Mouse (Mus musculus): ENCODE measurements around the gene Bloc1s5.

Bloc1s5 gene

DNA sequence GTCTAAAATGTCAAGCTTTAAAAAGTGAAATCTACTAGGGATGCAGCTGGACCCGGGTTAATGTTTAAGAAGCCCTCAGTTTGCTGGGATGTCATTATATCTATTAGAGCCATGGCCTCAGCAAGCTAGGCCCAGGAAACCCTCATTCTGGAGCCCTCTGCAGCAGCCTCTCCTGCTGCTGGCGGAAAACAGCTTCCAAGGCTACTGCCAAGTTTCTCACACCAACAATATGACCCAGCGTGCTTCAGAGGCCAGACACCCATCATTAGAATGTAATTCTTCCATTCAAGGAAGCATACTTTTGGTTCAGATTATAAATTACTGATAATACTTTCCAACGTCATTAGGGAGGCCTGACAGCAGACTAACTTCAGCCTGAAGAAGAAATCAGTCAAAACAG, 18.0 kb downstream of the Bloc1s5 start:
- DNase-seq = no peak

DNA sequence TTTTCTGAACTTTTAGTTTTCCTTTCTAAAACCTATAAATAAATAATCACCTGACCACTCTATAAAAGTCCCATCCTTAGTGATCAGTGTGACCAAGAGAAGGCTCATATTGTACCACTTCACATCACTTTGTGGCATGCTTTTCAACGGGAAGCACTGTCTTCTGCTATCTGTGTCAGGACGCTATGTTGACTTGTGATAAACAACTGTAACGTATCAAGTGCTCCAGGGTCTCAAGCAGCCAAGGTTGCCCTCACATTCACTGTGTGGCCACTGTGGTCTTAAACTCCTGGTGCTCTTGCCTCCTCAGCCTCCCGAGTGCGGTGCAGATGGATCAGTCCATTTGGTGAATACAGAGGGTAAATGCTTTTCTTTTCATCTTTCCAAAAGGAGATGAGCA, 19.3 kb downstream of the Bloc1s5 start:
- no peak for DNase-seq

DNA sequence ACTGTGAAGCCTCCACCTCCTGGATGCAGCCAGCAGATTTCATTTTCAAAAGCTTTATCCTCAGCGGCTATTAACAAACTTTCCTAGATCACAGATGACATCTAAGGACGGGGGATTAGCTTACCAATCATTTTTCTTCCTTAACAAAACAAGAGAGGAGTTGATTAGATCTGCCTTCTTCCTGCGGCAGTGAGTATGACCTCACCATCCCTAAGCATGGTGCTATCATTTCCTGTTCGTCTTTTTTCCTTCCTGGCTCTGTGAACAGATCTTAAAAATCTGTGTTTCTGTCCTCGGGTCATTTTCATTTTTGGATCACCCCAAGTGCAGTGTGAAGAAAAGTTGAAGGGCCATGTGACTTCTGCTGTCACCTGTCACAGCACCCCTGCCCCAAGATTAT, 20.6 kb downstream of the Bloc1s5 start:
- no peak for DNase-seq

DNA sequence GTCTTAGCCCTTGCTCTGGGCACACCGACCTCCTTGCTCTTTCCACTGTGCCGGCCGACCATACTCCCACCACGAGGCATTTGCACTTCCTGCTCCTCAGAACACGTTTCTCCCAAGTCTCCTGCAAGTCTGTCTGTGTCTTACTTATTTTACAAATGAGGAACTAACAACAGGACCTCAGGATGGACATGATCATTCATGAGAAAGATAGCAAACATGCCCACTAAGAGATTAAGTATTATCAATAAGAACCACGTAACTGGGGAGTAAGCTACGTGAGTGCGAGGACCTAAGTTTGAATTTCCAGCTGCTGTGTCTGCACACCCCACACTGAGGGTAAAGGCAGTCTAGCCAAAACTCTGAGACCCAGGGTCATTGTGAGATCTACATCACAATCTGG, 21.3 kb downstream of the Bloc1s5 start:
- DNase-seq = no peak

DNA sequence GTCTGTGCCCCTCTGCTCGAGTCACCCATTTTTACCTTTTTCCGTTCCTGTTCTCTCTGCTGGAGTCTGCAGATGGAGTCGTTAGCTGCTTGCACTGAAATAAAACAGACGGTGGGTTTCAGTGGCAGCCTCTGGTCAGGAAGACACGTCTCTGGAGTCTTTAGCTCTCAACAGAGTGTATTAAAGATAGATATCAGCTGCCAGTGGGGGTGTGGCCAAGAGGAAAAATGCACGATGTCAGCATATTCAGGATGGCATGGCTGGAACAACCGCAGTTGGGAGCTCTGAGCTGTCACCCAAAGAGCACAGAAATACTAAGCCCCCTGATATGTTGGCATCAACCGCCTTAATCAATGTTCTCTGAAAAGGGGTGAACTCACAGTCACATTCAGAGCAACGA, 22.3 kb downstream of the Bloc1s5 start:
- DNase-seq = no peak

DNA sequence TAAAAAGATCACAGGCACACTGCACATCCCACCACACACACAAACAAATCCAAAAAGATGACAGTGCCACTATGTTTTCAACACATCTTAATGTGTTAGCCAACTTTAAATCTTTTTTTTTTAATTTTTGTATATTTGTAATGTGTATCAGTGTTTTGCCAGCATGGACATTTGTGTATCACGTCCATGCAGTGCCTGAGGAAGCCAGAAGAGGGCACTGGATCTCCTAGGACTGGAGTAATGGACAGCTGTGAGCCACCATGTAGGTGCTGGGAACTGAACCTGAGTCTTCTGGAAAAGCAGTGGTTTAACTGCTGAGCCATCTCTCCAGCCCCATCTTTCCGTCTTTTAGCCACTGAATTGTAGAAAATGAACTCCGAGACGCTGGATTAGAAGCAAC, 22.7 kb downstream of the Bloc1s5 start:
- DNase-seq = no peak

DNA sequence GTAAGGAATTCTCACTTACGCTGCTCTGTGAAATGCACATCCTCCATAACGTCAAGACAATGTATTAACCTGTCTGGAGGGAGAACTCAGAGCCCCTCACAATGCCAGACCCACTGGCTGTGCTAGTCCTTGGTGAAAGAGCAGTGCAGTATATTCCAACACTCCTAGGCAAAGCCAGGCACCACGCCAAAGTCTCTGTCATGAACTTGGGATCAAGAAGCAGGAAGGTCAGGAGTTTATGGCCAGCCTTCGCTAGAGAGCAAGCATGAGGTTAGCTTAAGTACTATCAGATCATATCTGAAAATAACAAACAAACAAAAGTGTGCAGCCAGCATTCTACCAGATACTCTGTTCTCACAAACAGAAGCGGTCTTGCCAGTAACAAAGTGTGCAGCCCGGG, 24.6 kb downstream of the Bloc1s5 start:
- DNase-seq = no peak

DNA sequence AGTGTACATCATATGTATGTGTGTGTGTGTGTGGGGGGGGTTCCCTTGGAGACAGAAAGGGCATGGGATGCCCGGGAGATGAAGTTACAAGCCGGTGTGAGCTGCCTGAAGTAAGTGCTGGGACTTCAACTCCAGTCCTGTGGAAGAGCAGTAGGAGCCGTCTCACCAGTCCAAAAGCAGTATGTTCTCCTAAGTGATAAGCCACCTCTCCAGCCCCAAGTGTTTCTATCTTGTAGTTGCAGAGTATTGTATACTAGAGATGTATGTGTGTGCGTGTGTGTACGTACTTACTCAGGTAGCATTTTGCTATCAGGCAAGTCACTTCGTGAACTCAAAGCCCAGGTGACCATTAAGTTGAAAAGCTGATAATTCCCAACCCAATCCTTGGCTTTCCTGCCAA, 27.8 kb downstream of the Bloc1s5 start:
- no peak for DNase-seq

DNA sequence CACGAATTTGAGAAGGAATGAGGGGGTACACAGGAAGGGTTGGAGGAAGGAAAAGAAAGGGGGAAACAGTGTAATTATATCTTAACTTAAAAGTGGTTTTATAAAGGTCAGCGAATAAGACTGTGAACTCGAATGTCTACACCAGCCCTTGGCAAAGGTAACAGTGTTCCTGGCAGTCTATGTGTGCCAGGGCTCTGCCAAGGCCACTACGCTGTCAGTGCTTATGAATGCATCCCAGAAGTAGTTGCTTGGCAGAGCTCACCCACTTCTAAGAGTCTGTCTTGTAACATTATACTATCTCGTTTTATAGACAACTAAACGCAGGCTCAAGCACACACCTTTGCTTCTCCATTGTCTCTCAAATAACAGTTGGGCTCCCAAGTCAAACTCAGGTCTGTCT, 29.6 kb downstream of the Bloc1s5 start:
- DNase-seq = no peak

DNA sequence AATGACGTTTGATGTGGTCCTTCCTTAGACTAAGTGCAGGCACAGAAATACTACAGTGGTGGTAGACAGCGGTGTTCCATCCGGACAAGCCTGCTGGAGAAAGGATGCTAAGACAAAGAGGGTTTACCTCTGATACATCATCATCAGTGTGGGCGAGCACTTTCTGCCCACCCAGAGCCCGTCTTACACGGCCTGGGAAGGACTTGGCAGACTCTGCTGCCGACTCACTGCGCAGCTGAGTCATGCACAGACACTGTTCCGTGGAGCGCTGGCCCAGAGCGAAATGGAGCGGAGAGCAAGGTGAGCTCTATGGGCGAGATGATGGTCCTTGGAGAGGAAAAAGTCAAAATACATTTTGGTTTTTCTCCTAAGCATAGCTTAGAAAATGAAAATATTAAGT, 31.9 kb downstream of the Bloc1s5 start:
- no peak for DNase-seq

DNA sequence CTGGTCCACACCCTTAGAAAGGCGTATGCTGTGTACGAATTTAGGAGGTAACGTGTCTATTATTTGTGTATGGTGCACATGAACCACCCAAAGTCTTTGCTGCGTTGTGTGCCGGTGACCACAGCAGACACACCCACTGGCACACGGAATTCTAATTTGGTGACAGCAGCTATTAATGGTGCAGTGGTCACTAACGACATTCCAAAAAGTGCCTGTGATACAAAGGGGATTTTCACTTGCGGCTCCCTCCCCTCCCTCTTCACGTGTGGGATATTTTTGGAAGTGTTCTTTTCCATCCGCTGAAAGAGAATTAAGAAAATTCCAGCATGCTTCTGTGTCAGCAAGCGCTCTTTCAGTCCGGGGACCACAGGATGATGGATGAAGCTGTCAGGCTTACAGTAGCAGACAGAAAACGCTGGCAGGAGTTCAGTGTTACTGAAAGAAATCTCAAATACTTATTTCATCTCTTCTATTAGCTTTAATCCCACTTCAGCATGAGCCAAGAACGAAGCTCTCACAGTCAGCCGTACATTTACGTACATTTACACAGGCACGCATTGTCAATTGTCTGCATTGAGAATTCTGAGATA, 32.6 kb downstream of the Bloc1s5 start:
- no peak for DNase-seq

DNA sequence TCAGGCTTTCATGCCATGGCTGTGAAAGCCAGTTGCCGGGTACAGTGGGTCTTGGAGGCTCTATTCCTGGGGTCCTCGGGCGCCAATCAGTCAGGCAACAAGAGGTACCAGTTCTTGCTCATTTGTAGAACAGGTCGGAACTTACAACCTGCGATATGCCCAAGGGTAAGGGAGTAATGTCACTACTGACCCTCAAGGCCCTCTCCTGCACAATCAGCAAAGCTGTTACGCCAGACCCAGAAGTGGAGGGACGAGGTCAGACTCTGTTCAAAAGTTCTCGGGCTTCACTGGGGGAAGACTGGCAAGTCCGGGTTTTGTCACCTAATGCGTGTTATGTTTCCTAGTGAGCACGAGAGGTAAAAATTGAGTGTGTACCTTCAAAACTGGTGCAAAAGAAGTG, 34.1 kb downstream of the Bloc1s5 start:
- no peak for DNase-seq

DNA sequence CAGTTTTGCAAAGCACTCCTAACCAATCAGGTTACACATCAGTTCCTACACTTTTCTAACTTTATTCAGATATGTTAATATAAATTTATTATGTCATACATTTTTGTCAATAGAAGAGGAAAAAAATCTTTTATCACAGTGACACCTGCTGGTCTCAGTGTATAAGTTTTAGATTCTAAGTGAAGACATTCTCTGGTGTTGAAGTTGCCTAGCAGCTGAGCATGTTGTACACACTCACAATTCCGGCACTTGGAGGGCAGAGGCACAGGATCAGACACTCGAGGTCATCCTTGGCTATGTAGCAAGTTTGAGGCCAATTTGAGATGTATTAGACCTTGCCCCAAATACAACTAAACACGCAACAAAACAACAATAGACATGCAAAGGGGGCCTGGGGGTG, 37.8 kb downstream of the Bloc1s5 start:
- no peak for DNase-seq

DNA sequence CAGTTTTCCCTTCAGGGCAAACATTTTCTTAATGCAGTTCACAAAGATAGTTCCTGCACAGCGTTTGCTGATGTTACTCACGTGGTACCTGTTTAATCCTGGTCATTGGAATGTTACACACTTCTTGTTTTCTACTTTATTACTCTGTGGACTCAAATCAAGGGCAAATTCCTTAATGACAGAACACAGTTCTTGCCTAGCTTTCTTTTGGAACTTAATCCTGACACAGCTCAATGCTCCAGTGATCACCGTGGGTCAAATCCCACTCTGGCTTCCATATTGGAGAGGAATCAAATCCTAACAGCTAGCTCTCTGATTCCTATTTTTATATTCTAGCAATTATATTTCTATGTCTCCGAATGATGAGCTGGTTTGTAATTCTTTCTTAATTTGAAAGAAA, 38.4 kb downstream of the Bloc1s5 start:
- DNase-seq = no peak

DNA sequence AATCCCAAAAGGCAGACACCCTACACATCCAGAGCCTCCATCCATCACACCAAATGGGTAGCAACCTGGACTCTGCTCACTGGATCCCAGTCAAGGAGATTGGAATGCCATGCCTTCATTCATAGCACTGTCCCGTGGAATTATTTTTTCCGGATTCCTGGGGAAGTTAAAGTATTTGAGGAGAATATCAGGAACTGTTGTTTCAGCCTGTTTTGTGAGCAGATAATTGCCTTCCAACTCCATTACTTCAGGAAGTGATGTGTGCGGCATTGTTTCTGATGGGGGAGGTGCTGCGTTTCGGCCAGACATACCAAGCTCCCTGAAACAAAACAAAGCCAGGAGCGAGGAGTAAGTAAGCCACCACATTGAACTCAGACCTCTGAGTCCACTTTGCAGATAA, 41.8 kb downstream of the Bloc1s5 start:
- no peak for DNase-seq

DNA sequence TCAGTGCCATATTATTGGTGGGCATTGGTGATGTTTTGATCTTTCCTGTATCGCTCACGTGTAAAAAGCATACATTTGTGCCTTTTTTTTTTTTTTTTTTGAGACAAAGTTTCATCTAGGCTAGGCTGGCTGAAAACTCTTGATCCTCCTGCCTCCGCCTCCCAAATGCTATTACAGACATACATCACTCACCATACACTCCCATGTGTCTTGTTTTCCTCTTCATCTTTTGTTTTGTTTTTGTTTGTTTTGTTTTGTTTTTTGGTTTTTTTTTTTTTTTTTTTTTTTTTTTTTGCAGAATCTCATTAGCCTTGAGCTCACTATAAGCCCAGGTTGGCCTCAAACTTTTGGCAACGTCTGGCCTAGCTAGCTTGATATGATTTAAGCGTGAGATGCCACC, 47.6 kb downstream of the Bloc1s5 start:
- DNase-seq = no peak

DNA sequence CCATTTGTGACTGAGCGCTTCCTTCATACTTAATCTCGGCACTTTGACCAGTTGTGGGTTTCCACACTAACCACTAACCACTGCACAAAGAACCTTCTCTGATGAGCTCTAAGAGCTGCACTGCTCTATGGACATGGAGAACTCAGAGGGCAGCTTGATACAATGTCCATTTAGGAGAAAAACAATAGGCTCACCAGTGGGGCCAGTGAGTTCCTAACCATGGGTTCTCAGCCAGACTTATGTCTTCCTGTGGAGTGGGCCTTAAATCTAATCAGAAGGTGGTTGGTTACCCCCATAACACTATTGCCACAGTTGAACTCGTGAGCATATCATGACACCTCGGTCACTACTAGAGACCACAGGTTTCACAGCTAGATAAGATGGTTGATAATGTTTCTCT, 48.5 kb downstream of the Bloc1s5 start:
- no peak for DNase-seq

DNA sequence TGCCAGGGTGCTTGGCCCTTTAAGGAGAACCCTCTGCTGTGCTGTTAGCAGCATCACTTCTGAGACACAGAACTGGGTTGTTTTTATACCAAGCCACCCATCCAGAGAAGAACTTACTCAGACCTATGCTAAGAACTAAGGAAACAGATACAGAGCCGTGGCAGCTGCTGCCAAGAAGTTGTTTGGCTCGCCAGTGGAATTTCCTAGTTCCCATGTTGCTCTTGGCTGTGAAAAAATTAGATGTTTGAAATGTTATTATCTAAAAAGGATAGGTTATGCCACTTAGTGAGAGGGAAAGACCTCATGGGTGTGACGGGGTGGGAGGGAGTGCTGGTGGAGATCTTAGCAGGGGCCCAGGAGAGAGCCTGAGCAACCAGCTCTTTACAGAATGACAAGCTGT, 52.1 kb downstream of the Bloc1s5 start:
- no peak for DNase-seq

DNA sequence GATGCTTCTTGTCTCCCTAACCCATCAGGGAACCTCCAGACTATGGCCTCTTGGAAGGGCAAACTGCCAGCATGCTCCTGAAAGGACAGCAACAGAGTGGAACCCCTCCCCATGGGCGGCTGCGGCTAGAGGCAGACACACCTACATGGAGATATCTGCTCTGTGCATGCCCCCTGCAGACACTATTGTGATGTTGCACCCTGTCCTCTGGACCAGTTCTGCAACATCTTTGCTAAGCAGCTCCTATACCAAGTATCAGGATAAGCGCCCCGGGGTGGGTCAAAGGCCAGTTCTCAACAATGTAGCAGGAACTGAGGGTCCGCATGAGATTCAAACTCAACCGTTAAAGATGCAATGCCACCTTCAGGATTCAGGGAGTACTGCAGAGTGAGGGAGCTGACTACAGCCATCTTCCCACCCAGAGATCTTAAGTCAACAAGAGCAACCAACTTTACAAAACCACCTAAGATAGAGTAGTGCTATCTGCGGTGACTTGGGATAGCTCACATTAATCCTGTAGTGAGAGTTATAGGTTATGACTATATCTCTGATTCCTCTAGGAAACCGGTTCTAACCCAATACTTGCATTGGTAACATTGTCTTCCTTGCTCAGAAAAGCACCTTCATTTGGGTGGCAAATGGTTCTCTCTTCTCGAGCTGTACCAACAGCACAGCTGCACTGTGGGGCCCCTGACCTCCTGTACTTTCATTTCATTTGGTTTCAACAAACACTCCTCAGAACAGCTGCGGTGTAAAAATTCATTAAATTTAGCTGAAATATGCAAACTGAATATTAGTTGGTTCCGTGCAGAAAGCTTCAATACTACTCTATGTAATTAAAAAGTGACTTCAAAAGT, 54.1 kb downstream of the Bloc1s5 start:
- DNase-seq = peak; percentile 8

DNA sequence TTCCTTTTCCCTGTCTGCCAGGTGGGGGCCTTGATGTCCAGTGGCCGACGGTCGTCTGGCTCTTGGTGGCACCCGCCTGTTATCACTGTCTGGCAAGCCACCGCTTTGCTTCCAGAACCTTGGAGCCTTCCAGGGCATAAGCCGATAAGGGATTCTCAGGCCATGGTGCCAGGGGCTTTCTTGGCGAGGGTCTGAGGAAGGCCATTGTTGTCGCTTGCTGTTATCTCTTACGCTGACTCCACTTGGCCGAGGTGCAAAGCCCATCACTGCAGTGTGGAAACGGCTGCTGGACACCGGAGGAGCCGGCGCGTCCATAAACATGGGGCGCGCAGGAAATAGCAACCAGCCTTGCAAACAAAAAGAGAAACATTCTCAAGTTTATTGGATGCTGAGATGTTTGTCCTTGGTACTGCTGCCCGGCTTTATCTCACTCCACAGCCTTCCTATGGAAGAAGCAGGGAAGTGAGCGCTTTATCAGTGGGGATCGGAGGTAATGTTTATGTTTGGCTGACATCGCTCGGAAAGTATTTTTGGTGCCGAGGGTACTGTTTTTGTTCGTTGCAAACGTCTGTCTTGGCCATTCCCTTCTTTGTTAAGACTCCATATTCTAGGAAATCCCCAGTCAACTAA, 54.8 kb downstream of the Bloc1s5 start:
- no peak for DNase-seq

DNA sequence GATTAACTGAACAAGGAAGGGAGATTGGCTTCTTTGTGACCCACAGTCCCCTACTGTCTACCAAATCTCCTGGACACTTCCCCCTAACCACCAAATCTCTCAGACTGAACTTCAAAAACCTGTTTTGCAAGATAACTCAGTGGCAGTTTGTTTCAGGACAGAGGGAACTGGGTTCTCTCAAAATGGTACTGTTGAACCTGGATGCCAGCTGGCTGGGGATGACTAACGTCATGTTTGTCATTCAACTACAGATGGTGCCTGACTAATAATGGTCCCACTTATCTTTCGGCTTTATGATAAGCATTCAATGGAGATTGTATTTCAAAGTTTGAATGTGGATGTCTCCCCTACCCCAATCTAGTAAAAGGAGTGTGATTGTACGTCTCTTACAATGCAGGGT, 60.2 kb downstream of the Bloc1s5 start:
- no peak for DNase-seq

DNA sequence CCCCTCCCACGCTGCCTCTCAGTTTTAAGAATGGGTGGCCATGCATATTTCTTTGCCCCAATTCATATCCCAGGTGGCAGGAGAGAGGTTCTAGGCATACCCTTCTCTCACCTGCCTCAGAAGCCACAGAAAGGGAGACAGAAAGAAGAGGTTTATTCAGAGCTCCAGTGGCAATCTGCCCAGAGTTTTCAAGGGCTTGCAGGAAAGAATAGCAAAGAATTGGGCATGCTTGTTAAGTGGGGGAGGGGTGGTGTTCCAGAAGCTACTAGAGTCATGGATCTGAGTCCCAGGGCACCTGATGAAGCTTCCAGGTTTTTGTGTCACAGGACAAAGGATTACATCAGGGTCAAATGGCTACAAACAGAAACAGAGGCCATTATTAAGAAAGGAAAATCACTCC, 61.6 kb downstream of the Bloc1s5 start:
- no peak for DNase-seq

DNA sequence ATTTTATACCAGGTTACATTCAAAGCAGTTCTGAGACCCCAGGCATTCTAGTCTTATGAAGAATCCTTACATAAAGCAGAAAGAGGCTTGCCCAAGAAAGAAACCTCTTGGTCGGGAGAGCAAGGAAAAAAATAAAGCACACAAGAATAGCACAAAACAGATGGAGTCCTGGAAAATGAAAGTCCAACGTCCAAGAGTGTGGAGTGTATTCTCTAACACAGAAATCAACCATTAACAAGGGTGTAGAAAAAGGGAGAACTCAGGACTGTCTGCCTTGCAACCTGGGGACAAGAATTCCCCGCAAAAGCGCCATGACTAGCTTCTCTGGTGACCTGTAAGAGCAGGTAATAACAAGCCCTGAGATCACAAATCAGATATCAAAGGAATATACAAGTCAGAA, 69.7 kb downstream of the Bloc1s5 start:
- DNase-seq = no peak

DNA sequence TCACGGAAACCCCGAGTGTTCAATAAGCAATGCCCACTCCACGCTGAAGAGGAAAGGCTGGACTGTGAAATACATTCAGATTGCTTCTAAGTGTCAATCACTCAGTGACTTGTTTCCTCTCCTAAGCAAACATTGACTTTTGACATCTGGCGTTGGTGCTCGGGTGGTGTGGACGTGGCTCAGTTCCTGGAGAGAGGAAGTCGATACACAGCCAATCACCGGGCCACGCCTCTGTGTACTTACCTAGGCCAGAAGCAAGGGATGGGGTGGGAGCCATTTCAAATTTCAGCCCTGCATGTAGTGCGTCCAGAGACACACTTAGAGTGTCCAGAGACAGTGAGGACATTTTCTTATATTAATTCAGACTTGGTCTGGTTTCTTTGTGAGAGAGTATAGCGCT, 80.3 kb downstream of the Bloc1s5 start:
- DNase-seq = no peak

DNA sequence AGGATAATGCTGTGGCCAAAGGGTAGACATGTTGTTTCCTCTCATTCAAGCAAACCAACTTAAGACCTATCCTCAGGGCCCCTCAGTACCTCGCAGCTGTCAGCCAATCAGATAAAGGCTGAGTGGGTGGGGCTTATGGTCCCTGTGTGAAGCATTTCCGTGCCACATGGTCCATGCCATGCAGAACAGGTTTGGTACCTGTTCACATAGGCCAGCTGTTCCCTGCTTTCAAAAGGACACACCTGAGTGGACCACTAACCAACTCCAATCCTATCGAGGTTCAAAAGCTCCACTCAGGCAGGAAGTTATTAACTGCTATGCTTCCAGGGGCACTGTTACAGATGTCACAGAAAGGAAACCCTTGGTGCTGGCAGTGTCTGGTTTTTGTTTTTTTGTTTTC, 80.7 kb downstream of the Bloc1s5 start:
- DNase-seq = no peak
